Mouse (Mus musculus): Measurements from ENCODE around the gene Mgat4e. TPM values are rescaled to one million over a fixed set of nuclear protein-coding genes. Genes with fewer than 3 reads are reported as not detected.
A peak's percentile ranks its signal among the peaks of the same experiment; 100 is the strongest.

The Mgat4e gene
- total RNA-seq (2021), result not detected

GRCm38 (mm10) chr1:134549632-134550132, at the start of gene Mgat4e:
TSS of gene Mgat4e (minus strand) at chr1:134549682.
- no peak for DNase-seq

- DNase-seq, result no peak
Observed at GRCm38 (mm10) chr1:134597339-134598054, 48.0 kb upstream of the Mgat4e start.

- no peak for DNase-seq
Observed at GRCm38 (mm10) chr1:134591773-134592172, 42.3 kb upstream of the Mgat4e start.

- no peak for DNase-seq
Observed at GRCm38 (mm10) chr1:134589676-134590075, 40.2 kb upstream of the Mgat4e start.

GRCm38 (mm10) chr1:134583560-134583959, 34.1 kb upstream of the Mgat4e start:
- DNase-seq, result no peak

GRCm38 (mm10) chr1:134580796-134581195, 31.3 kb upstream of the Mgat4e start:
- DNase-seq, result no peak

- no peak for DNase-seq
Observed at GRCm38 (mm10) chr1:134577384-134578120, 28.1 kb upstream of the Mgat4e start.

- DNase-seq, result no peak
Observed at GRCm38 (mm10) chr1:134573932-134574315, 24.4 kb upstream of the Mgat4e start.

- DNase-seq, result no peak
Observed at GRCm38 (mm10) chr1:134573300-134573931, 23.9 kb upstream of the Mgat4e start.

- no peak for DNase-seq
Observed at GRCm38 (mm10) chr1:134570631-134571030, 21.1 kb upstream of the Mgat4e start.

- DNase-seq, result no peak
Observed at GRCm38 (mm10) chr1:134570171-134570570, 20.7 kb upstream of the Mgat4e start.

GRCm38 (mm10) chr1:134567511-134567910, 18.0 kb upstream of the Mgat4e start:
- no peak for DNase-seq

GRCm38 (mm10) chr1:134563726-134564125, 14.2 kb upstream of the Mgat4e start:
- DNase-seq, result no peak

GRCm38 (mm10) chr1:134562457-134562856, 13.0 kb upstream of the Mgat4e start:
- no peak for DNase-seq

GRCm38 (mm10) chr1:134561770-134562143, 12.3 kb upstream of the Mgat4e start:
- no peak for DNase-seq

GRCm38 (mm10) chr1:134560801-134561769, 11.6 kb upstream of the Mgat4e start:
- peak; percentile 47 for DNase-seq

- DNase-seq, result no peak
Observed at GRCm38 (mm10) chr1:134560396-134560795, 10.9 kb upstream of the Mgat4e start.

GRCm38 (mm10) chr1:134559976-134560375, 10.5 kb upstream of the Mgat4e start, which contains the start of gene Kdm5b:
TSS of gene Kdm5b (plus strand) at chr1:134560171.
- peak; percentile 90 for DNase-seq

- no peak for DNase-seq
Observed at GRCm38 (mm10) chr1:134559226-134559625, 9.7 kb upstream of the Mgat4e start.

- no peak for DNase-seq
Observed at GRCm38 (mm10) chr1:134558511-134558910, 9.0 kb upstream of the Mgat4e start.

- DNase-seq, result peak; percentile 96
Observed at GRCm38 (mm10) chr1:134556671-134557218, 7.3 kb upstream of the Mgat4e start.

Measured in heart, postnatal 4 days (tissue).